Mouse (Mus musculus): ENCODE data around the gene Tent5a.

GRCm38 (mm10) chr9:85331521-85331920 lies 4.4 kb upstream of the Tent5a start:
- TF ChIP-seq CTCF (IDR thresholded peaks at IDR 0.05; ENCODE audit: control insufficient read depth, insufficient read depth, low read length) (no peak), POLR2A (IDR thresholded peaks at IDR 0.05; ENCODE audit: borderline replicate concordance, control insufficient read depth, low read depth, low read length) (no peak)
